Mouse (Mus musculus) kidney, embryonic 16.5 days (tissue): ENCODE data around the gene Sec14l5. TPM values are rescaled to one million over a fixed set of nuclear protein-coding genes. Genes with fewer than 3 reads are reported as not detected.

ENCODE experiments used
- ATAC-seq: fragments of 200-750 bp; cut with Nextera tagmentation; 2 replicates; pipeline ENCODE4 v1.8.0; 2017; ENCODE audit warnings: moderate TSS enrichment; ENCODE audit not compliant: low FRiP score, low TSS enrichment
- H3K27ac ChIP-seq: fragments of 300-500 bp; sonication (generic); 2 replicates; pipeline ENCODE4 v1.5.1; 2014; ENCODE audit warnings: low read length
- H3K27me3 ChIP-seq: fragments of 300-500 bp; sonication (generic); 2 replicates; pipeline ENCODE4 v1.6.1; 2014; ENCODE audit warnings: low read length, control low read depth, mixed read lengths; ENCODE audit not compliant: insufficient read depth
- H3K36me3 ChIP-seq: fragments of 300-500 bp; sonication (generic); 2 replicates; pipeline ENCODE4 v1.6.1; 2014; ENCODE audit warnings: low read length, control low read depth, mixed read lengths; ENCODE audit not compliant: insufficient read depth
- H3K4me1 ChIP-seq: fragments of 300-500 bp; sonication (generic); 2 replicates; pipeline ENCODE4 v1.6.1; 2014; ENCODE audit warnings: low read length, control low read depth, mixed read lengths; ENCODE audit not compliant: insufficient read depth
- H3K4me2 ChIP-seq: fragments of 300-500 bp; sonication (generic); replicated peaks from 2 replicates; pipeline ENCODE4 v1.6.1; 2014; ENCODE audit warnings: low read depth, low read length
- H3K4me3 ChIP-seq: fragments of 300-500 bp; sonication (generic); 2 replicates; pipeline ENCODE4 v1.5.1; 2014; ENCODE audit warnings: mild to moderate bottlenecking, low read length
- H3K9ac ChIP-seq: fragments of 300-500 bp; sonication (generic); replicated peaks from 2 replicates; pipeline ENCODE4 v1.6.1; 2014; ENCODE audit warnings: low read length
- H3K9me3 ChIP-seq: fragments of 300-500 bp; sonication (generic); 2 replicates; pipeline ENCODE4 v1.6.1; 2016; ENCODE audit warnings: low read length, control low read depth
- WGBS: fragments of 180-500 bp; shearing (Covaris S2); extraction: QIAGEN DNeasy Blood & Tissue Kit; methylation state at CpG from one replicate; pipeline ENCODE4 v1.1.7; 2014; 5-methylcytosine and 5-hydroxymethylcytosine counted together
- polyA plus RNA-seq: library from polyadenylated mRNA; unstranded; fragments of >200 nt; fragmentation: Nextera tagmentation; extraction: Ambion mirVana; gene quantifications from 2 replicates; pipeline ENCODE4 v1.2.1, GENCODE M21; 2015

The Sec14l5 gene
- polyA plus RNA-seq, 1 experiment from 2014 or later: 0.06 TPM

GRCm38 (mm10) chr16:5146367-5147036 lies 407 bp upstream of the Sec14l5 start:
- peak overlapping the region; percentile 65 for H3K4me2 ChIP-seq
- 2% methylated on average over 26 of the region's 26 CpGs for WGBS
- no peaks in the 10 kb centered on the region for H3K9me3 ChIP-seq
- no peaks in the 10 kb centered on the region for H3K36me3 ChIP-seq
- H3K4me1 ChIP-seq: peaks cover 10% of the 10 kb centered on the region
- peaks cover 19% of the 10 kb centered on the region; the same call in 1 of the 2 replicates for H3K27me3 ChIP-seq
- H3K9ac ChIP-seq: no peak overlapping the region; the same call in 1 of the 2 replicates
- peak overlapping the region; percentile 41 for H3K4me3 ChIP-seq
- peak; percentile 97 for ATAC-seq
- no peak overlapping the region for H3K27ac ChIP-seq

- WGBS: 82% methylated on average over 10 of the region's 10 CpGs
- Histone ChIP-seq H3K36me3 (no peaks in the 10 kb centered on the region), H3K9ac (no peak overlapping the region), H3K27ac (no peak overlapping the region), H3K4me3 (no peak overlapping the region), H3K9me3 (no peaks in the 10 kb centered on the region), H3K4me2 (no peak overlapping the region), H3K27me3 (peaks cover 19% of the 10 kb centered on the region; the same call in 1 of the 2 replicates), H3K4me1 (peaks cover 10% of the 10 kb centered on the region)
- no peak for ATAC-seq
Observed at GRCm38 (mm10) chr16:5150544-5150943, 3.6 kb downstream of the Sec14l5 start.

- no peak overlapping the region for H3K27ac ChIP-seq
- H3K4me3 ChIP-seq: no peak overlapping the region
- no peaks in the 10 kb centered on the region for H3K36me3 ChIP-seq
- H3K27me3 ChIP-seq: peaks cover 9% of the 10 kb centered on the region; the same call in 1 of the 2 replicates
- H3K4me2 ChIP-seq: no peak overlapping the region
- no peaks in the 10 kb centered on the region for H3K9me3 ChIP-seq
- 63% methylated on average over 6 of the region's 6 CpGs for WGBS
- no peaks in the 10 kb centered on the region for H3K4me1 ChIP-seq
- no peak overlapping the region for H3K9ac ChIP-seq
- ATAC-seq: no peak
Observed at GRCm38 (mm10) chr16:5153299-5154026, 6.6 kb downstream of the Sec14l5 start.

- Histone ChIP-seq H3K9ac (no peak overlapping the region), H3K4me1 (no peaks in the 10 kb centered on the region), H3K27me3 (no peaks in the 10 kb centered on the region), H3K4me3 (no peak overlapping the region), H3K4me2 (no peak overlapping the region), H3K27ac (no peak overlapping the region), H3K9me3 (no peaks in the 10 kb centered on the region), H3K36me3 (no peaks in the 10 kb centered on the region)
- ATAC-seq: no peak
- 60% methylated on average over 3 of the region's 3 CpGs for WGBS
Observed at GRCm38 (mm10) chr16:5155014-5155413, 8.1 kb downstream of the Sec14l5 start.

- H3K9me3 ChIP-seq: no peaks in the 10 kb centered on the region
- 55% methylated on average over 2 of the region's 2 CpGs for WGBS
- no peaks in the 10 kb centered on the region for H3K4me1 ChIP-seq
- H3K36me3 ChIP-seq: no peaks in the 10 kb centered on the region
- no peak for ATAC-seq
- no peaks in the 10 kb centered on the region for H3K27me3 ChIP-seq
- H3K9ac ChIP-seq: no peak overlapping the region
- no peak overlapping the region for H3K4me3 ChIP-seq
- H3K27ac ChIP-seq: no peak overlapping the region
- H3K4me2 ChIP-seq: no peak overlapping the region
Observed at GRCm38 (mm10) chr16:5156495-5156894, 9.6 kb downstream of the Sec14l5 start.

- no peak overlapping the region for H3K9ac ChIP-seq
- no peaks in the 10 kb centered on the region for H3K27me3 ChIP-seq
- H3K4me1 ChIP-seq: no peaks in the 10 kb centered on the region
- WGBS: 79% methylated on average over 3 of the region's 3 CpGs
- no peak overlapping the region for H3K27ac ChIP-seq
- H3K36me3 ChIP-seq: no peaks in the 10 kb centered on the region
- ATAC-seq: no peak
- H3K4me2 ChIP-seq: no peak overlapping the region
- H3K4me3 ChIP-seq: no peak overlapping the region
- H3K9me3 ChIP-seq: no peaks in the 10 kb centered on the region
Observed at GRCm38 (mm10) chr16:5157113-5157512, 10.2 kb downstream of the Sec14l5 start.

- 61% methylated on average over 8 of the region's 8 CpGs for WGBS
- no peak for ATAC-seq
- H3K9me3 ChIP-seq: no peaks in the 10 kb centered on the region
Observed at GRCm38 (mm10) chr16:5159248-5159647, 12.3 kb downstream of the Sec14l5 start.

GRCm38 (mm10) chr16:5164327-5164726 lies 17.4 kb downstream of the Sec14l5 start:
- Histone ChIP-seq H3K27ac (no peak overlapping the region), H3K4me2 (no peak overlapping the region), H3K36me3 (no peaks in the 10 kb centered on the region), H3K27me3 (no peaks in the 10 kb centered on the region), H3K9ac (no peak overlapping the region), H3K4me1 (no peaks in the 10 kb centered on the region), H3K4me3 (no peak overlapping the region), H3K9me3 (no peaks in the 10 kb centered on the region)
- WGBS: 56% methylated on average over 6 of the region's 6 CpGs
- ATAC-seq: no peak

More at GRCm38 (mm10) chr16:5159248-5159647, 12.3 kb downstream of the Sec14l5 start:
- Histone ChIP-seq H3K27me3 (no peaks in the 10 kb centered on the region), H3K4me3 (no peak overlapping the region), H3K9ac (no peak overlapping the region), H3K4me1 (no peaks in the 10 kb centered on the region), H3K27ac (no peak overlapping the region), H3K36me3 (no peaks in the 10 kb centered on the region), H3K4me2 (no peak overlapping the region)

- Histone ChIP-seq H3K27me3 (no peaks in the 10 kb centered on the region), H3K4me3 (no peak overlapping the region), H3K9ac (no peak overlapping the region), H3K4me2 (no peak overlapping the region), H3K27ac (no peak overlapping the region), H3K36me3 (no peaks in the 10 kb centered on the region), H3K4me1 (no peaks in the 10 kb centered on the region), H3K9me3 (no peaks in the 10 kb centered on the region)
- 91% methylated on average over 2 of the region's 2 CpGs for WGBS
- no peak for ATAC-seq
Observed at GRCm38 (mm10) chr16:5168038-5168437, 21.1 kb downstream of the Sec14l5 start.

- H3K9ac ChIP-seq: no peak overlapping the region
- no peak overlapping the region for H3K27ac ChIP-seq
- WGBS: 72% methylated on average over 5 of the region's 5 CpGs
- no peak overlapping the region for H3K4me2 ChIP-seq
- H3K4me3 ChIP-seq: no peak overlapping the region
- no peaks in the 10 kb centered on the region for H3K36me3 ChIP-seq
- ATAC-seq: no peak
- no peaks in the 10 kb centered on the region for H3K27me3 ChIP-seq
- no peaks in the 10 kb centered on the region for H3K9me3 ChIP-seq
- H3K4me1 ChIP-seq: no peaks in the 10 kb centered on the region
Observed at GRCm38 (mm10) chr16:5168829-5169228, 21.9 kb downstream of the Sec14l5 start.
